Mouse (Mus musculus) cerebellum, adult 2 months (tissue): ENCODE results near the gene Gpt2.

Experiments used
- CTCF ChIP-seq: fragments of 200-500 bp; IDR thresholded peaks from 2 replicates; pipeline ENCODE4 v1.5.1; 2011; ENCODE audit warnings: low read depth, mild to moderate bottlenecking, control low read depth, low read length, moderate library complexity, borderline replicate concordance; ENCODE audit not compliant: insufficient read depth
- POLR2A ChIP-seq: fragments of 200-500 bp; IDR thresholded peaks from 2 replicates; pipeline ENCODE4 v1.6.1; 2011; ENCODE audit warnings: low read length, control low read depth, borderline replicate concordance; ENCODE audit not compliant: insufficient read depth

- no peak for TF ChIP-seq POLR2A
- no peak for TF ChIP-seq CTCF
Observed at GRCm38 (mm10) chr8:85452328-85452727, 40.0 kb upstream of the Gpt2 start.
